Mouse (Mus musculus): Measurements from ENCODE around the gene Cbx4. TPM values are rescaled to one million over a fixed set of nuclear protein-coding genes. Genes with fewer than 3 reads are reported as not detected.

The Cbx4 gene
- polyA plus RNA-seq, 1 experiment from 2014 or later, result 14.5 TPM

DNA sequence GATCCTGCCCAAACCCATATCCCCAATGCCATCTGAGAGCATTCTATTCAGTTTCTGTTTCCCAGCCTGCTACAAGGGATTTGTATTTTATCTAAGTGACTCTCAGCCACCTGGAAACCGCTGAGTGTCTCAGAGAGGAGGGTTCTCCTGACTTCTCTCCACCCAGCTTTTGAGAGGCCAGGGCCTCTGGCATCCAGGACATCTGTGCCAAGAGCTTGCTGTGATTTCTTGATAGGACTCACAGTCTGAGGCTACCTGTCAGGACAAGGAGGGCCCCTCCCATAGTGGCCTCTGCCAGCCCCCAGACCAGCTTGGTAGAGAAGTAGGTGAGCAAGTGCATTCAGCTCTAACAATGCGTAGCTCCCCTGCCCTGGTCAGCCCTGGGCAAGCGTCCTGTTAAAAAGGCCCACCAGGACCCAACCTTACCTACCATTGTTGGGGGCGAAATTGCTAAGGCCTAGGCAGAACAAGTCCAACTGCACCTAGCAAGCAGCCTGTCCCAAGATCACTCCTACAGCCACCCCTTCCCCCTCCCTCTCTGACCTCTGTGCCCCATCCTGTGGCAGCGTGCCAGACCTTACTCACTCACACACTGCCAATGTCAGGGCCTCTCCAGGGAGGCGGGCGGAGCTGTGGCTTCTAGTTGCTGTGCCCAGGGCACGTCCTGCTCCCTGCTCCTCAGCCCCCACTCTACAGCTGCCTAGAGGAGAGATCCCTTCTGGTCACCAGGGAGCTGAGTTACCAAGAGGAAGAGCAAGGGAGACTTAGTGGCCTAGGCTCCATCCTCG, 41.9 kb upstream of the Cbx4 start:
- Histone ChIP-seq H3K27ac (ENCODE audit: low read depth, low read length) (peak overlapping the region; percentile 76; the same call in 1 of the 2 replicates), H3K9ac (replicated peaks; ENCODE audit: low read depth, low read length) (no peak overlapping the region), H3K9me3 (ENCODE audit: control insufficient read depth, low read length) (no peaks in the 10 kb centered on the region), H3K36me3 (ENCODE audit: control insufficient read depth, insufficient read depth, low read length) (no peaks in the 10 kb centered on the region), H3K4me3 (ENCODE audit: low read depth, low read length) (no peak overlapping the region), H3K4me1 (ENCODE audit: control insufficient read depth, insufficient read depth, low read length) (peaks cover 45% of the 10 kb centered on the region), H3K4me2 (ENCODE audit: low read depth, low read length) (no peak overlapping the region), H3K27me3 (ENCODE audit: control insufficient read depth, insufficient read depth, low read length) (no peaks in the 10 kb centered on the region)
- 61% methylated on average over 9 of the region's 9 CpGs for WGBS
- ATAC-seq (ENCODE audit: low read depth), result no peak

DNA sequence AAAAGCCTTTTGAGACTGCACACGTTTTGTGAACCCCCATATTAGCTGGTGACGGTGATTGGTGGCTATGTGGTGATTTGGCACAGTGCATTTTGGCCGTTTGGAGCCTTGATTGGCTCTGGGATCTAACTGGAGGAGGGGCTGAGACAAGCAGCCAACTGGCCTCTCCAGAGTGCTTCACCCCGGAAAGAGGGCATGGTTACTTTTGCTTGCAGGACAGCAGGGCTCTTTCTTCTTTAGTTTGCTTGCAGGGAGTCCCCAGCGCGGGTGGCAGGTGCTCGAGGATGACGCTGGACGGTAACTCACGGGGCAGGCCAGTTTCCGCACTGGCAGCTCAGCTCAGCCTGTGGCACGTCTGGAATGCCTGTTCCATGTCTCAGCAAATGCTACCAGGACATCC, 41.1 kb upstream of the Cbx4 start:
- H3K36me3 ChIP-seq (ENCODE audit: control insufficient read depth, insufficient read depth, low read length), result no peaks in the 10 kb centered on the region
- no peaks in the 10 kb centered on the region for H3K27me3 ChIP-seq (ENCODE audit: control insufficient read depth, insufficient read depth, low read length)
- H3K9me3 ChIP-seq (ENCODE audit: control insufficient read depth, low read length), result no peaks in the 10 kb centered on the region
- WGBS, result 8% methylated on average over 12 of the region's 12 CpGs
- no peak for ATAC-seq (ENCODE audit: low read depth)
- no peak overlapping the region for H3K4me3 ChIP-seq (ENCODE audit: low read depth, low read length)
- H3K4me2 ChIP-seq (ENCODE audit: low read depth, low read length), result peak overlapping the region; percentile 16; the same call in 1 of the 2 replicates
- H3K4me1 ChIP-seq (ENCODE audit: control insufficient read depth, insufficient read depth, low read length), result peaks cover 45% of the 10 kb centered on the region
- peak overlapping the region; percentile 76; the same call in 1 of the 2 replicates for H3K27ac ChIP-seq (ENCODE audit: low read depth, low read length)
- peak overlapping the region; percentile 2; the same call in 1 of the 2 replicates for H3K9ac ChIP-seq (replicated peaks; ENCODE audit: low read depth, low read length)

DNA sequence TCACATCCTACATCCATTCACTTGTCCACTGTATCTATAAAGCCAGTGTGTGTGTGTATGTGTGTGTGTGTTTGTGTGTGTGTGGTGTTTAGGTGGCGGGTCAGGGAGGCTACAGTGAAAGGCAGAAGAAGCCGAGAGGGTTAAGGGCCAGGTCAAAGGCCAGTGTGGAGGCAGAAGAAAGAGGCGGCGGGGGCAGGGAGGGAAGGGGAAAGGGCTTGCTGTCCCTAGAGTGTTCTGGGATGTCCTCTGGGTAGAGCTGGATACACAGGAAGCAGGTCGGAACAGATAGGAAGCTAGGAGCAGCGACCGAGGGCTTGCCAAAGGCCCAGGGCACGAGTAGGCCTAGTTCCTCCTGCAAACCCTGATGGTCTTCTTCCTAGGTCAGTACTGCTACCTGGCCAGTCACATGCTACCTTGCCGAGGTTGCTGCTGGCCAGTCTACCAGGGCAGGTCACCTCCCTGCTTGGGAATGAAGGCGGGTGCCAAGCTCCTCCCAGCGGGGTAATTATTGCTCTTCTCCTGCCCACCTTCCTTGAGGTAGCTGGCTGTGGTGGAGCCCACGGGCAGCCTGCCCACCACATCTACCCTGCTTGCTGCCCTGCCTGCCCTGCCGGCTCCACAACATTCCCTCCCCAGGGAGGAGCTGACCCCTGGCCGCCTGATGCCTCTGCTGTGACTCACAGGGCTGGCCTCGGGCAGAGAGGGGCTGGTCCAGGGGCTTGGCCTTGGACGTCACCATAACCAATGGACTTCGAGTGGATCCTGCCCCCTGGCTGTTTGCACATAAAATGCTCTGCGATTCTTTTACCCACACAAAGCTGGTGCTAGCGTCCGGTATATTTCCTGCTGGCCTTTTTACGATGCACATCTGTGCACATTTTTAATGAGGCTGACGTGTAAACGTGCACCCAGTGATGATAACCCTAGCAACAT, 40.2 kb upstream of the Cbx4 start:
- Histone ChIP-seq H3K4me1 (ENCODE audit: control insufficient read depth, insufficient read depth, low read length) (peaks cover 45% of the 10 kb centered on the region), H3K4me2 (ENCODE audit: low read depth, low read length) (peak overlapping the region; percentile 16; the same call in 1 of the 2 replicates), H3K4me3 (ENCODE audit: low read depth, low read length) (no peak overlapping the region), H3K27me3 (ENCODE audit: control insufficient read depth, insufficient read depth, low read length) (no peaks in the 10 kb centered on the region), H3K36me3 (ENCODE audit: control insufficient read depth, insufficient read depth, low read length) (no peaks in the 10 kb centered on the region), H3K9me3 (ENCODE audit: control insufficient read depth, low read length) (no peaks in the 10 kb centered on the region), H3K27ac (ENCODE audit: low read depth, low read length) (peak overlapping the region; percentile 76), H3K9ac (replicated peaks; ENCODE audit: low read depth, low read length) (0 out of 2 replicates have a peak overlapping the region, but pooled peaks have one; percentile 12)
- 35% methylated on average over 23 of the region's 23 CpGs for WGBS
- ATAC-seq (ENCODE audit: low read depth), result no peak

DNA sequence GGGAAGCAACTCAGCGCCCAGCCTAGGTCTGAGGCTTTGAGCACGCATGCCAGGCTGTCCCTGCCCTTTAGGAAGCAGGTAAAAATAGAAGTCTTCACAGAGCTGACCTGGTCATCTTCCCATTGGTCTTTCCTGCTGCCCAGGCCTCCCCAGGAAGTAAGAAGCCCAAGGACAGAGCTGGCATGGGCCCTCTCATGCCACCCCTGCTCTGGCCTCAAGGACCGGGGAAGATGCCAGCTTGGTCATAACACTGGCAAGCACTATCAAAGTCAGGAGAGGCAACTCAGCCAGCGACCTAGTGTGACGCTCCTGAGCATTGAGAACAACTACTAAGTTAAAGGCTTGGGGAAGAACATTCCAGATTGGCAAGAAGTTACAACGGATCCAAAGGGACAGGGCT, 38.5 kb upstream of the Cbx4 start:
- Histone ChIP-seq H3K27me3 (ENCODE audit: control insufficient read depth, insufficient read depth, low read length) (no peaks in the 10 kb centered on the region), H3K9me3 (ENCODE audit: control insufficient read depth, low read length) (no peaks in the 10 kb centered on the region), H3K4me3 (ENCODE audit: low read depth, low read length) (no peak overlapping the region), H3K36me3 (ENCODE audit: control insufficient read depth, insufficient read depth, low read length) (no peaks in the 10 kb centered on the region), H3K4me1 (ENCODE audit: control insufficient read depth, insufficient read depth, low read length) (peaks cover 33% of the 10 kb centered on the region), H3K27ac (ENCODE audit: low read depth, low read length) (no peak overlapping the region), H3K4me2 (ENCODE audit: low read depth, low read length) (no peak overlapping the region), H3K9ac (replicated peaks; ENCODE audit: low read depth, low read length) (no peak overlapping the region)
- ATAC-seq (ENCODE audit: low read depth), result no peak
- 93% methylated on average over 6 of the region's 6 CpGs for whole genome bisulfite sequencing

DNA sequence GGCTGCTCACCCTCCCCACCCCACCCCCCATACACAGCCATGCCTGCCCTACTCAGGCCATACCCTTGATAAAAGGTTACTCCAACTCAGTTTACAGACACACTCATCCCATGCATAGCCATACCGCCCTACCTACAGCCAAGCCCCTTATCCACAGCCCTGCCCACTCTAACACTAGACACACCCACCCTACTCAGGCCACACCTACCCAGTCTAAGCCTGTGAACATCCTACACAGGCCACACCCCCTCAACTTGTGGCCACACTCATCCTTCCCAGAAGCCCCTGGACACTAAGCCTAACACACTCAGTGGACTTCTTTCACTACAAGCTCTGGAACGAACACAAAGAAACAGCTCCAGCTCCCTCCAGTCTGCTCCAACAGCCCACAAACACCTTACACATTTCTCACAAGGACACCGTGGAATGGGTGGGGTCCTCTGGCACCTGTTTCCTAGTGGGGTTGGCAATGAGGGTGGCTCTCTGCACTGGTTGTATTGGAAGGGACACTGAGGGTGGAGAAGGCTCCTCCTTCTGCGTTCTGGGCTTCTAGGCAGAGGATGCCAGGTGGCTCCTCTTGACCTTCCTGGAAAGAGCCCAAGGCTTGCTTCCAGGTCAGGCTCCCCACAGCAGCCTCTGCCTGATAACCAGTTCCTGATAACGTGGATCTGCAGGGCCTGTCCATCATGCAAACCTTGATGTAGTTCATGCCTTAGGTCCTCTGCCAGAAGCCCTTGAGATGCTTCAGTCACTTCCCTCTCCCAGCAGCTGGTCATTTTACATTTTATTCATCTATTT, 37.7 kb upstream of the Cbx4 start:
- H3K4me2 ChIP-seq (ENCODE audit: low read depth, low read length), result no peak overlapping the region
- no peak overlapping the region for H3K4me3 ChIP-seq (ENCODE audit: low read depth, low read length)
- H3K27ac ChIP-seq (ENCODE audit: low read depth, low read length), result no peak overlapping the region
- ATAC-seq (ENCODE audit: low read depth), result no peak
- no peaks in the 10 kb centered on the region for H3K9me3 ChIP-seq (ENCODE audit: control insufficient read depth, low read length)
- peaks cover 25% of the 10 kb centered on the region for H3K4me1 ChIP-seq (ENCODE audit: control insufficient read depth, insufficient read depth, low read length)
- WGBS, result 84% methylated on average over 5 of the region's 5 CpGs
- no peaks in the 10 kb centered on the region for H3K27me3 ChIP-seq (ENCODE audit: control insufficient read depth, insufficient read depth, low read length)
- no peak overlapping the region for H3K9ac ChIP-seq (replicated peaks; ENCODE audit: low read depth, low read length)
- H3K36me3 ChIP-seq (ENCODE audit: control insufficient read depth, insufficient read depth, low read length), result no peaks in the 10 kb centered on the region

DNA sequence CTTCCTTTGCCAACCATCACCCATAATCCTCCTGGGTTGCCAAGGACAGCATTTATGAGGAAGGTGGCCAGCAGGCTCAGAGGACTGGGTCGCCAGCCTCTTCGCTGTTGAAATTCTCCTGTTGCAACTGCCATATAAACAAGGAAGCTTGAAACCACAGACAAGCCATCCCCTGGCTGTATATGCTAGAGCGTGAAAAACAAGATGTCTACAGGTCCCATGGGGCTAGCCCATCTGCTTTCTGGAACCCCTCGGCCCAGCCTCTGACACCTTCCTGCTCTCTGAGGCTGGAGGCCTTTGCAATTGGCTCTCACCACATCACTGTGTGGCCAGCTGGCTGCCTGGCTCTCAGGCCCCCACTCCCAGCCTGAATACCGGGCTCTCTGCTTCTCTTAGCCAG, 36.4 kb upstream of the Cbx4 start:
- no peak overlapping the region for H3K4me3 ChIP-seq (ENCODE audit: low read depth, low read length)
- H3K36me3 ChIP-seq (ENCODE audit: control insufficient read depth, insufficient read depth, low read length), result no peaks in the 10 kb centered on the region
- peaks cover 15% of the 10 kb centered on the region for H3K4me1 ChIP-seq (ENCODE audit: control insufficient read depth, insufficient read depth, low read length)
- WGBS, result 63% methylated on average over 5 of the region's 5 CpGs
- H3K27me3 ChIP-seq (ENCODE audit: control insufficient read depth, insufficient read depth, low read length), result no peaks in the 10 kb centered on the region
- no peak overlapping the region for H3K4me2 ChIP-seq (ENCODE audit: low read depth, low read length)
- no peak for ATAC-seq (ENCODE audit: low read depth)
- H3K9me3 ChIP-seq (ENCODE audit: control insufficient read depth, low read length), result no peaks in the 10 kb centered on the region
- H3K27ac ChIP-seq (ENCODE audit: low read depth, low read length), result no peak overlapping the region
- no peak overlapping the region for H3K9ac ChIP-seq (replicated peaks; ENCODE audit: low read depth, low read length)

DNA sequence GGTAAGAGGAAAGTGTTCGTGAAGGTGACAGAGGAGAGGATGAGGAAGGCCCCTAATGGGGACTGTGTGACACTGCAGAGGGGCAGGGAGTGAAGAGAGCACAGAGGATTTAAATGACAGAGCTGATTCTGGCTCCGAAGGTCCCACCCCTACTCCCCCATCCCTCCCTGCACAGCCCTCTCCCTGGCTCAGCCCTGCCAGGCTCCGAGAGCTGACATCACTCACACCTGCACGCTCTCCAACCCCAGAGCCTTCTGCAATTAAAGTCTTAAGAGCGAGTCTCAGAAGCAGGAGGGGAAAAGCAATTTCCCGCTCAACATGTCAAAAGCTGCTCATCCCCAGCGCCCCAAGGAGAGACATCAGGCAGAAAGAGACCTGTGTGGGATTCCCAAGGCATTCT, 32.9 kb upstream of the Cbx4 start:
- Histone ChIP-seq H3K27me3 (ENCODE audit: control insufficient read depth, insufficient read depth, low read length) (no peaks in the 10 kb centered on the region), H3K9ac (replicated peaks; ENCODE audit: low read depth, low read length) (no peak overlapping the region), H3K4me1 (ENCODE audit: control insufficient read depth, insufficient read depth, low read length) (no peaks in the 10 kb centered on the region), H3K4me2 (ENCODE audit: low read depth, low read length) (no peak overlapping the region), H3K27ac (ENCODE audit: low read depth, low read length) (no peak overlapping the region), H3K9me3 (ENCODE audit: control insufficient read depth, low read length) (no peaks in the 10 kb centered on the region), H3K36me3 (ENCODE audit: control insufficient read depth, insufficient read depth, low read length) (no peaks in the 10 kb centered on the region), H3K4me3 (ENCODE audit: low read depth, low read length) (no peak overlapping the region)
- no peak for ATAC-seq (ENCODE audit: low read depth)
- 22% methylated on average over 7 of the region's 7 CpGs for WGBS

DNA sequence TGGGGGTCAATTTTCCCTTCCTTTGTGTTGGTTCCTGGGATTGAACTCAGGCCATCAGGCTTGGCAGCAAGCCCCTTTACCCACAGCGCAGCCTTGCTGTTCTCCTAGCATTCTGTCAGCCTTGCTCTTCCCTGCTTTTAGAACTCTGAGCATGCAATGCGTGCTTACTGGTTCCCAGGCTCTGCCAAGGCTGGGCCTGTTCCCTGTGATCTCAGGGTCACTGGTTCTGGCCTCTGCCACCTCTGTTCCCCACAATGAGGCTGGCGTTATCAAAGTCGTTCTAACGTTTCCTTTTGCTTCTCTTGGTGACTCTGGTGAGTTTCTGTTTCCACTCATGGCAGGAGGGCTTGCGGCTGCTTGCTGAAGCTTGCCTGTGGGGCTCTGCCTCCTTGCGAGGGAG, 31.9 kb upstream of the Cbx4 start:
- Histone ChIP-seq H3K4me2 (ENCODE audit: low read depth, low read length) (no peak overlapping the region), H3K9me3 (ENCODE audit: control insufficient read depth, low read length) (no peaks in the 10 kb centered on the region), H3K27me3 (ENCODE audit: control insufficient read depth, insufficient read depth, low read length) (no peaks in the 10 kb centered on the region), H3K4me1 (ENCODE audit: control insufficient read depth, insufficient read depth, low read length) (no peaks in the 10 kb centered on the region), H3K9ac (replicated peaks; ENCODE audit: low read depth, low read length) (no peak overlapping the region), H3K4me3 (ENCODE audit: low read depth, low read length) (no peak overlapping the region), H3K36me3 (ENCODE audit: control insufficient read depth, insufficient read depth, low read length) (no peaks in the 10 kb centered on the region), H3K27ac (ENCODE audit: low read depth, low read length) (no peak overlapping the region)
- 46% methylated on average over 7 of the region's 7 CpGs for WGBS
- no peak for ATAC-seq (ENCODE audit: low read depth)
